Comparison of ENCODE assay signal across 21 mouse cellular contexts in genomic region chr3:32372470-32372869, GRCm38 (mm10). TPM values are rescaled to one million over a fixed set of nuclear protein-coding genes. Genes with fewer than 3 reads are reported as not detected.
A peak's percentile ranks its signal among the peaks of the same experiment; 100 is the strongest.
DNase-seq lines count a peak whose midpoint lies in the region; ATAC-seq and TF ChIP-seq lines count a peak whose summit lies in the region.
"Had no signal": no experiment of that assay in that cellular context is flagged by ENCODE, and none has a peak within 500 bp of the region (broad histone marks: within the 10 kb centered on the region; RNA-seq: fewer than 3 reads in every experiment).

No protein-coding gene starts in this region.

- DNase-seq in stomach, postnatal 0 days (ENCODE audit: low spot score) = no peak
- no peak for DNase-seq in kidney, postnatal 4 days
- no peak for DNase-seq in adrenal gland, adult 2 months
- DNase-seq in kidney, postnatal 10 days = no peak
- DNase-seq: adrenal gland, adult 8-10 months; adrenal gland, postnatal 10 days; adrenal gland, postnatal 14 days; adrenal gland, postnatal 25 days; adrenal gland, postnatal 36 days; B cell, adult 2 months; cerebellum, adult 11 months; cerebellum, adult 11-12 months; cerebellum, adult 18-20 months; cerebellum, adult 2 months had no signal

- H3K4me1 ChIP-seq in stomach, embryonic 15.5 days = no peaks in the 10 kb centered on the region
- no peaks in the 10 kb centered on the region for H3K4me1 ChIP-seq in stomach, embryonic 16.5 days (ENCODE audit: control insufficient read depth, insufficient read depth, low read length)
- H3K4me1 ChIP-seq in stomach, postnatal 0 days (replicated peaks; ENCODE audit: control insufficient read depth, insufficient read depth) = no peaks in the 10 kb centered on the region

- no peak overlapping the region for H3K4me3 ChIP-seq in stomach, embryonic 15.5 days (replicated peaks)
- H3K4me3 ChIP-seq in stomach, embryonic 16.5 days (replicated peaks; ENCODE audit: low read length) = no peak overlapping the region
- H3K4me3 ChIP-seq in stomach, postnatal 0 days (ENCODE audit: low read depth, low read length) = no peak overlapping the region

- 76% methylated on average over 8 of the region's 8 CpGs for WGBS in stomach, embryonic 15.5 days
- WGBS in stomach, embryonic 16.5 days = 69% methylated on average over 8 of the region's 8 CpGs
- 54% methylated on average over 8 of the region's 8 CpGs for WGBS in stomach, postnatal 0 days

- TF ChIP-seq CTCF in stomach, postnatal 0 days (IDR thresholded peaks at IDR 0.05; ENCODE audit: low read depth) = 0 out of 2 replicates have a peak, but pooled peaks have one; percentile 22

- no peak overlapping the region for H3K27ac ChIP-seq in stomach, embryonic 15.5 days
- peak overlapping the region; percentile 13; the same call in 1 of the 2 replicates for H3K27ac ChIP-seq in stomach, embryonic 16.5 days (ENCODE audit: low read length)
- H3K27ac ChIP-seq in stomach, postnatal 0 days (replicated peaks) = no peak overlapping the region; the same call in 1 of the 2 replicates

- no peak overlapping the region for H3K9ac ChIP-seq in stomach, embryonic 15.5 days
- no peak overlapping the region for H3K9ac ChIP-seq in stomach, embryonic 16.5 days (ENCODE audit: low read length)
- no peak overlapping the region for H3K9ac ChIP-seq in stomach, postnatal 0 days (ENCODE audit: low read length)

- H3K4me2 ChIP-seq in stomach, embryonic 15.5 days = no peak overlapping the region
- no peak overlapping the region for H3K4me2 ChIP-seq in stomach, embryonic 16.5 days (ENCODE audit: low read depth, low read length)
- no peak overlapping the region for H3K4me2 ChIP-seq in stomach, postnatal 0 days (replicated peaks; ENCODE audit: low read depth)

- H3K27me3 ChIP-seq in stomach, embryonic 15.5 days (replicated peaks) = no peaks in the 10 kb centered on the region
- no peaks in the 10 kb centered on the region for H3K27me3 ChIP-seq in stomach, embryonic 16.5 days (ENCODE audit: control insufficient read depth, insufficient read depth, low read length)
- no peaks in the 10 kb centered on the region for H3K27me3 ChIP-seq in stomach, postnatal 0 days (ENCODE audit: control insufficient read depth, insufficient read depth, low read length)
- H3K27me3 ChIP-seq: CH12.LX, Patski had no signal

- no peaks in the 10 kb centered on the region for H3K36me3 ChIP-seq in stomach, embryonic 15.5 days
- H3K36me3 ChIP-seq in stomach, embryonic 16.5 days (ENCODE audit: control insufficient read depth, insufficient read depth, low read length) = no peaks in the 10 kb centered on the region
- no peaks in the 10 kb centered on the region for H3K36me3 ChIP-seq in stomach, postnatal 0 days (ENCODE audit: control insufficient read depth, insufficient read depth, low read length)
- H3K36me3 ChIP-seq: G1E had no signal

- ATAC-seq in stomach, embryonic 15.5 days (ENCODE audit: insufficient read depth, low FRiP score, low read depth) = 0 out of 2 replicates have a peak, but pooled peaks have one; percentile 31
- peak; percentile 61; the same call in 1 of the 2 replicates for ATAC-seq in stomach, embryonic 16.5 days (ENCODE audit: insufficient read depth, low FRiP score)
- peak; percentile 76 for ATAC-seq in stomach, postnatal 0 days (ENCODE audit: low FRiP score, low TSS enrichment)
- ATAC-seq: activated CD4-positive, CD25-positive, alpha-beta regulatory T cell, adult 4 months; CD4-positive, CD25-positive, alpha-beta regulatory T cell, adult 4 months; Patski had no signal

- no peaks in the 10 kb centered on the region for H3K9me3 ChIP-seq in stomach, embryonic 15.5 days
- H3K9me3 ChIP-seq in stomach, embryonic 16.5 days (replicated peaks; ENCODE audit: control insufficient read depth, low read length) = no peaks in the 10 kb centered on the region
- no peaks in the 10 kb centered on the region for H3K9me3 ChIP-seq in stomach, postnatal 0 days (ENCODE audit: control insufficient read depth, low read length)
- H3K9me3 ChIP-seq: G1E had no signal

- TF ChIP-seq EP300 in stomach, postnatal 0 days (optimal IDR thresholded peaks at IDR 0.05) = no peak

RNA-seq across cellular contexts. Expression of gene Zmat3, which starts 6.7 kb away (rescaled TPM):
- polyA plus RNA-seq in stomach, embryonic 15.5 days (2015; fragmentation: Nextera tagmentation; extraction: Ambion mirVana) = 5.8 and 6.1 TPM in 2 replicates
- polyA plus RNA-seq in stomach, embryonic 16.5 days (2015; fragmentation: Nextera tagmentation; extraction: Ambion mirVana) = 5.7 and 6.4 TPM in 2 replicates
- 3.8 and 4.4 TPM in 2 replicates for polyA plus RNA-seq in stomach, postnatal 0 days (2015; fragmentation: Nextera tagmentation; extraction: Ambion mirVana)
- total RNA-seq in adrenal gland, adult 2 months (2021) = 10 to 100 TPM; 17.7 to 18.2 TPM
- polyA plus RNA-seq in adrenal gland, adult 2 months (2012; rRNA removed) = 8.0 and 11.8 TPM in 2 replicates

RNA-seq across cellular contexts. Expression of gene Pik3ca, which starts 25.0 kb away (rescaled TPM):
- polyA plus RNA-seq in stomach, embryonic 15.5 days (2015; fragmentation: Nextera tagmentation; extraction: Ambion mirVana) = 8.7 and 10.7 TPM in 2 replicates
- 7.3 and 8.2 TPM in 2 replicates for polyA plus RNA-seq in stomach, embryonic 16.5 days (2015; fragmentation: Nextera tagmentation; extraction: Ambion mirVana)
- polyA plus RNA-seq in stomach, postnatal 0 days (2015; fragmentation: Nextera tagmentation; extraction: Ambion mirVana) = 5.8 and 6.4 TPM in 2 replicates
- total RNA-seq in adrenal gland, adult 2 months (2021) = 10 to 100 TPM; 42.1 to 49.6 TPM
- polyA plus RNA-seq in adrenal gland, adult 2 months (2012; rRNA removed) = 1.3 and 1.5 TPM in 2 replicates
